Mouse (Mus musculus): ENCODE measurements around the gene A1cf. TPM values are rescaled to one million over a fixed set of nuclear protein-coding genes. Genes with fewer than 3 reads are reported as not detected.

Gene A1cf
- polyA plus RNA-seq, 1 experiment from 2014 or later: not detected

Other genes starting within 250 kb of the A1cf start
- gene Prkg1, start 103.7 kb upstream of the A1cf start, polyA plus RNA-seq (2014; fragmentation: Nextera tagmentation; extraction: Ambion mirVana): 19.8 and 21.1 TPM in 2 replicates
- gene Asah2, start 239.4 kb downstream of the A1cf start, polyA plus RNA-seq (2014; fragmentation: Nextera tagmentation; extraction: Ambion mirVana): 1.7 and 2.2 TPM in 2 replicates

All from stomach, embryonic 14.5 days (tissue).